Mouse (Mus musculus): ENCODE measurements around the gene Mogs.
"Not testable (repeated sequence)": the region's sequence is repeated elsewhere in the genome, so short reads cannot be mapped to it uniquely, and the experiment has no call there.

The Mogs gene

GRCm38 (mm10) chr6:83145209-83145608 lies 29.9 kb downstream of the Mogs start:
- in situ Hi-C loops (cut with MboI, MseI) = no loop called here

- in situ Hi-C loops (cut with MboI, MseI) = no loop called here
Observed at GRCm38 (mm10) chr6:83145805-83146204, 30.5 kb downstream of the Mogs start.

GRCm38 (mm10) chr6:83147280-83147679 lies 32.0 kb downstream of the Mogs start:
- in situ Hi-C loops (cut with MboI, MseI) = no loop called here

- in situ Hi-C loops (cut with MboI, MseI) = no loop called here
Observed at GRCm38 (mm10) chr6:83151721-83152120, 36.4 kb downstream of the Mogs start.

GRCm38 (mm10) chr6:83153038-83153437 lies 37.7 kb downstream of the Mogs start:
- in situ Hi-C loops (cut with MboI, MseI) = no loop called here

GRCm38 (mm10) chr6:83153485-83153884 lies 38.2 kb downstream of the Mogs start:
- in situ Hi-C loops (cut with MboI, MseI) = no loop called here

GRCm38 (mm10) chr6:83155552-83156238 lies 40.4 kb downstream of the Mogs start:
- in situ Hi-C loops (cut with MboI, MseI) = no loop called here

GRCm38 (mm10) chr6:83156259-83156684 lies 41.0 kb downstream of the Mogs start, which contains the start of the genes Wdr54 and 1700003E16Rik:
Wdr54 (minus strand) TSS chr6:83156397.
1700003E16Rik (plus strand) TSS chr6:83156404.
- in situ Hi-C loops (cut with MboI, MseI) = no loop called here

- in situ Hi-C loops (cut with MboI, MseI) = not testable (repeated sequence)
Observed at GRCm38 (mm10) chr6:83159456-83159855, 44.2 kb downstream of the Mogs start.

- in situ Hi-C loops (cut with MboI, MseI) = loop anchor here (5.0 kb wide), 3 partner anchors 116 to 159 kb away; no protein-coding TSS in a partner anchor
Observed at GRCm38 (mm10) chr6:83161442-83161841, 46.1 kb downstream of the Mogs start.

- in situ Hi-C loops (cut with MboI, MseI) = loop anchor here (5.0 kb wide), 3 partner anchors 115 to 160 kb away; no protein-coding TSS in a partner anchor
Observed at GRCm38 (mm10) chr6:83161921-83162641, 46.8 kb downstream of the Mogs start.

GRCm38 (mm10) chr6:83162701-83163100 lies 47.4 kb downstream of the Mogs start:
- in situ Hi-C loops (cut with MboI, MseI) = loop anchor here (5.0 kb wide), 3 partner anchors 115 to 160 kb away; no protein-coding TSS in a partner anchor

GRCm38 (mm10) chr6:83165026-83165606 lies 49.8 kb downstream of the Mogs start:
- in situ Hi-C loops (cut with MboI, MseI) = no loop called here

- in situ Hi-C loops (cut with MboI, MseI) = no loop called here
Observed at GRCm38 (mm10) chr6:83165607-83166242, 50.4 kb downstream of the Mogs start, which contains the start of gene Dctn1. Dctn1 (plus strand) TSS chr6:83165920.

- in situ Hi-C loops (cut with MboI, MseI) = no loop called here
Observed at GRCm38 (mm10) chr6:83166243-83166630, 50.9 kb downstream of the Mogs start.

All from T-helper 17 cell (primary cell).